Mouse (Mus musculus) G1E (cell line): ENCODE measurements around the gene Osbpl9. TPM values are rescaled to one million over a fixed set of nuclear protein-coding genes. Genes with fewer than 3 reads are reported as not detected.

Source experiments
- ATAC-seq: 2 replicates; pipeline ENCODE4 v1.8.0; 2016; ENCODE audit warnings: mild to moderate bottlenecking; ENCODE audit not compliant: insufficient number of reproducible peaks, poor library complexity, low FRiP score, severe bottlenecking; ENCODE audit errors: extremely low read depth
- DNase-seq: peaks from one replicate; pipeline ENCODE4 v3.0.0; 2012; ENCODE audit warnings: low spot score
- H3K27me3 ChIP-seq: 2 replicates; pipeline ENCODE4 v1.6.1; 2012; ENCODE audit warnings: mild to moderate bottlenecking, low read length, inconsistent platforms; ENCODE audit not compliant: insufficient read depth
- H3K36me3 ChIP-seq: replicated peaks from 2 replicates; pipeline ENCODE3; 2012; ENCODE audit warnings: mild to moderate bottlenecking, inconsistent platforms
- H3K4me1 ChIP-seq: 2 replicates; pipeline ENCODE4 v1.6.1; 2012; ENCODE audit warnings: low read depth, low read length, inconsistent platforms, mixed read lengths; ENCODE audit not compliant: insufficient read depth
- H3K4me3 ChIP-seq: 2 replicates; pipeline ENCODE4 v1.5.1; 2012; ENCODE audit warnings: low read depth, mild to moderate bottlenecking, inconsistent platforms, low read length, moderate library complexity, mixed read lengths
- H3K9me3 ChIP-seq: replicated peaks from 2 replicates; pipeline ENCODE4 v1.6.1; 2012; ENCODE audit warnings: inconsistent platforms
- CTCF ChIP-seq: IDR thresholded peaks from 2 replicates; pipeline ENCODE4 v1.5.1; 2012; ENCODE audit warnings: low read depth, low read length, inconsistent platforms, mixed read lengths
- GATA1 ChIP-seq: IDR thresholded peaks from 2 replicates; pipeline ENCODE4 v1.6.1; 2012; ENCODE audit warnings: borderline replicate concordance, low read length, inconsistent platforms, mixed read lengths
- GATA2 ChIP-seq: IDR thresholded peaks from 2 replicates; pipeline ENCODE4 v1.6.1; 2012; ENCODE audit warnings: low read depth, low read length, inconsistent platforms, borderline replicate concordance
- POLR2AphosphoS5 ChIP-seq: IDR thresholded peaks from 2 replicates; pipeline ENCODE4 v1.6.1; 2012; ENCODE audit warnings: low read depth, low read length, inconsistent platforms; ENCODE audit not compliant: insufficient replicate concordance
- TAL1 ChIP-seq: conservative IDR thresholded peaks from 2 replicates; pipeline ENCODE4 v1.6.1; 2012; ENCODE audit warnings: low read depth, low read length, inconsistent platforms, mixed read lengths
- polyA plus RNA-seq: library from polyadenylated mRNA; stranded (reverse); fragments of >175 nt; gene quantifications from 2 replicates; pipeline ENCODE4 v1.2.3, GENCODE M21; 2012
- total RNA-seq, 2 experiments: library from RNA; stranded (forward) in 1 of 2; stranded (reverse) in 1 of 2; fragments of 200-1000 nt in 1 of 2; fragments of >200 nt in 1 of 2; fragmentation: Nextera tagmentation in 1 of 2; gene quantifications; 2 replicates each; pipeline ENCODE4 v1.2.3; 2014 to 2017

The Osbpl9 gene
- total and polyA plus RNA-seq, 3 experiments = 6.4 to 147 (median 77.9) TPM

DNA sequence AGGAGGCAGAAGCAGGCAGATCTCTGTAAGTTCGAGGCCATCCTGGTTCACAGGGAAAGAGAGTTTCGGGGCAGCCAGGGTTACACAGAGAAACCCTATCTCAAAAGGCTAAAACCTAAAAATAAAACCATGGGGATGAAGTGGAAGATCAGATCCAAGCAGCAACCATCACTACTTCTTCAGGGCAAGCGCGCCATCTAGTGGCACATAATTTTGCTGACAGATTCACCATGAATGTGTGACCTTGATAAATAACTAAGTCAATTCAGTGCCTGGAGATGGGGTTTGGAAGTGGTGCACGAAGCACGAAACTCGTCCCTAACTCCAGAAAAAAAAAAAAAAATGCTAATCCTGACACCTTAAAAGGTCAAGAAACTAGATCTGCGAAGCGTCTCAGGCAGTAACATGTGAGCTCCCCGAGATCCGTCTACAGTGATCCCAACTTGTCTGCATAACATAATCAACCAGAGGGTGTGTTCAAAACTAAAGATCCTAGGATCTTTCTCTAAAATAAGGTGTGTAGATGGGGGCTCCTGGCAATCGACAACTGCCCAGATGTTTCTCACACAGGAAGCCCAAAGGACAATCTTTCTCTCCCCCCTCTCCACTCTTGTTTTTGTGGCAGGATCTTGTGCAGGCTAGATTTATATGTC is 36.4 kb downstream of the Osbpl9 start:
- no peak for TF ChIP-seq GATA1
- peak; percentile 54; the same call in 1 of the 2 replicates for TF ChIP-seq CTCF
- Histone ChIP-seq H3K4me1 (no peaks in the 10 kb centered on the region), H3K9me3 (no peaks in the 10 kb centered on the region), H3K4me3 (no peak overlapping the region), H3K27me3 (no peaks in the 10 kb centered on the region), H3K36me3 (peaks cover 6% of the 10 kb centered on the region)
- ATAC-seq (no peak), DNase-seq (peak; percentile 30)

DNA sequence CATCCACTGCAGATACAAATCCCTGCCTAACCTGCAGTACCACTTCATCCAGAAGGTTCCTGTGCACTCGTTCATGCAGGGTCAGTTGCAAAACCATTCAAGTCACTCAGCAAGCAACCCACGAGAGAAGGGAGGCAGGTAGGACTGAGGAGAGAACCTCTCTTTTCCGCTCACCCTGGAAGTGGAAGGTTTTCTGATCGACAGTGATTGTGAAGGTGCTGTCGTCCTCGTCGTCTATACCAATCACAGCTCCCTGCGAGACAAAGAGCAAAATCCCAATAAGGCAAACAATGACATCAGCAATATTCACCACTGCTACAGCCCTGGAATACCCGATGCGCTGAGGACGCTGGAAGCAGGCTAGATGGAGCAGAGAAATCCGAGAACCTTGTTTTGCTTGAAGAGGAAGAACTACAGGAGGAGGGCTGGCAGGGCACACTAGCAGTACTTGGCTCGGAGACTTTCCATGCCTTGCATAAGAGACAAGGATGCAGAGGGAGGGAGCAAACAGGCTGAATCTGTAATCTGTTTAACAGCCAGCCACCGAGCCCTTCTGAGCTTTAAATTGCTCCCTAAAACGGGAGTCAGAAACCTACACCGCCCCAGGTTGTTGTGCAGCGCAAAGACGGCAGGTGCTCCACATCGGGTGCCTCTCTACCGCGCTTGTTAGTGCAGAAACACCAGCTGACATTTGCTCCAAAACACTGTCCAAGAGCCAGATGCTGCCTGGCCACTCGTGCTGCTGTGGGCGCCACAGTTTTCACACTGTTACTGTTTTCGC is 45.4 kb downstream of the Osbpl9 start:
- Histone ChIP-seq H3K27me3 (no peaks in the 10 kb centered on the region), H3K4me1 (no peaks in the 10 kb centered on the region), H3K4me3 (no peak overlapping the region), H3K36me3 (peaks cover 15% of the 10 kb centered on the region), H3K9me3 (no peaks in the 10 kb centered on the region)
- TF ChIP-seq GATA1 (no peak), TAL1 (no peak), CTCF (no peak), POLR2AphosphoS5 (no peak), GATA2 (no peak)
- DNase-seq (no peak), ATAC-seq (no peak)

DNA sequence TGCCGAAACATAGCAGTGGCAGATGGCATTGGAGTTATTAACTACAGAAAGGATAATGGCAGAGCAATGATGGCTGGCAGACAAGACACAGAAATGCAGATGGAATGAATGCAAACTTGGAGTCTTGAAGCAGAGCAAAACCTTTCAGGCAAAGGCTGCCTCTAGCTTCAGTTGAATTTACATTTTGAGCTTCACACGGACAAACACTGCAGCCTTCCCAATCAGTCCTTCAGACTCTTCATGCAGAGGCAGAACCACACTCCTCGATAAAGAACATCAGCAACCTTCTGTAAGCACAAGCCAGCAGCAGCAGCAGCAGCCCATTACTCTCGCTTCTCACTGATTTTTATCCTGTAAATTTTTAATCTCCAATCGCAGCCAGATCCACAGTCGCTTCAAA is 46.0 kb downstream of the Osbpl9 start:
- Histone ChIP-seq H3K9me3 (no peaks in the 10 kb centered on the region), H3K27me3 (no peaks in the 10 kb centered on the region), H3K36me3 (peaks cover 15% of the 10 kb centered on the region), H3K4me1 (no peaks in the 10 kb centered on the region), H3K4me3 (no peak overlapping the region)
- DNase-seq = no peak
- ATAC-seq = no peak
- TF ChIP-seq GATA1 = no peak
- TF ChIP-seq GATA2 = no peak

DNA sequence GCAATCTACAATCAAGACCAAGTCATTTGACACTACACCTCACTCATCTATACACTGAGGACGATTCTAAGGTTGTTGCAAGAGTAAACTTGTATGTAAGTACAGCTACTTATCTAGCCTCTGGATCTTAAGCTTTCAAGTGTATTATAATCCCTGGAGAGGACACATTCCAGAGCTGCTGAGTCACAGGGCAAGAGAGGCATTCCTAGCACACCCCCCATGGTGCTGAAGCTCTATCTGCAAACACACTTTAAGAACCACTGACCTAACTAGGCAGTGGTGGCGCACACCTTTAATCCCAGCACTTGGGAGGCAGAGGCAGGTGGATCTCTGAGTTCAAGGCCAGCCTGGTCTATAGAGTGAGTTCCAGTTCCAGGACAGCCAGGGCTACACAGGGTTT is 51.9 kb downstream of the Osbpl9 start:
- no peaks in the 10 kb centered on the region for H3K9me3 ChIP-seq
- no peak for ATAC-seq
- no peak for DNase-seq
- peaks cover 11% of the 10 kb centered on the region for H3K4me1 ChIP-seq
- peaks cover 7% of the 10 kb centered on the region for H3K36me3 ChIP-seq
- no peak overlapping the region for H3K4me3 ChIP-seq
- no peaks in the 10 kb centered on the region for H3K27me3 ChIP-seq
- TF ChIP-seq TAL1 (no peak), GATA1 (no peak), GATA2 (no peak), CTCF (no peak), POLR2AphosphoS5 (no peak)

- peaks cover 11% of the 10 kb centered on the region for H3K4me1 ChIP-seq
- ATAC-seq (peak; percentile 49; the same call in 1 of the 2 replicates), DNase-seq (no peak)
Measured at GRCm38 (mm10) chr4:109149411-109149810, 52.7 kb downstream of the Osbpl9 start.

GRCm38 (mm10) chr4:109147278-109148038 is 54.6 kb downstream of the Osbpl9 start:
- Histone ChIP-seq H3K4me1 (peaks cover 11% of the 10 kb centered on the region), H3K4me3 (no peak overlapping the region), H3K27me3 (no peaks in the 10 kb centered on the region), H3K9me3 (no peaks in the 10 kb centered on the region), H3K36me3 (peaks cover 3% of the 10 kb centered on the region)
- no peak for DNase-seq
- TF ChIP-seq GATA1 (no peak), GATA2 (no peak), CTCF (peak; percentile 83), POLR2AphosphoS5 (no peak), TAL1 (no peak)
- no peak for ATAC-seq

More at GRCm38 (mm10) chr4:109149411-109149810, 52.7 kb downstream of the Osbpl9 start:
- Histone ChIP-seq H3K27me3 (no peaks in the 10 kb centered on the region), H3K4me3 (no peak overlapping the region), H3K9me3 (no peaks in the 10 kb centered on the region), H3K36me3 (peaks cover 7% of the 10 kb centered on the region)
- TF ChIP-seq GATA2 = no peak
- TF ChIP-seq GATA1 = no peak
- TF ChIP-seq POLR2AphosphoS5 = no peak
- no peak for TF ChIP-seq CTCF
